Mouse (Mus musculus): ENCODE results near the gene Slc35c1. TPM values are rescaled to one million over a fixed set of nuclear protein-coding genes. Genes with fewer than 3 reads are reported as not detected.

The Slc35c1 gene
- polyA plus RNA-seq (2015; fragmentation: Nextera tagmentation; extraction: Ambion mirVana), result 20.7 and 21.6 TPM in 2 replicates

GRCm38 (mm10) chr2:92459921-92460707 lies at the start of gene Slc35c1:
Slc35c1 (minus strand) TSS chr2:92460538.
- peak within 1 kb of the TSS; percentile 79 for H3K9ac ChIP-seq (replicated peaks; ENCODE audit: low read length)
- peak; percentile 30; the same call in 1 of the 2 replicates for ATAC-seq (ENCODE audit: low FRiP score, low TSS enrichment)
- H3K9me3 ChIP-seq (ENCODE audit: low read length), result no peaks in the 10 kb centered on the region
- peak within 1 kb of the TSS; percentile 61 for H3K27ac ChIP-seq (ENCODE audit: low read length)
- H3K4me1 ChIP-seq (ENCODE audit: insufficient read depth, low read length), result peaks cover 14% of the 10 kb centered on the region
- peak within 1 kb of the TSS; percentile 97 for H3K4me2 ChIP-seq (replicated peaks; ENCODE audit: low read depth, low read length)
- WGBS, result under 1% methylated on average over 34 of the region's 34 CpGs
- H3K27me3 ChIP-seq (ENCODE audit: insufficient read depth, low read length), result peaks cover 12% of the 10 kb centered on the region
- H3K4me3 ChIP-seq (ENCODE audit: low read length), result peak within 1 kb of the TSS; percentile 81
- no peaks in the 10 kb centered on the region for H3K36me3 ChIP-seq (ENCODE audit: insufficient read depth, low read length)

DNA sequence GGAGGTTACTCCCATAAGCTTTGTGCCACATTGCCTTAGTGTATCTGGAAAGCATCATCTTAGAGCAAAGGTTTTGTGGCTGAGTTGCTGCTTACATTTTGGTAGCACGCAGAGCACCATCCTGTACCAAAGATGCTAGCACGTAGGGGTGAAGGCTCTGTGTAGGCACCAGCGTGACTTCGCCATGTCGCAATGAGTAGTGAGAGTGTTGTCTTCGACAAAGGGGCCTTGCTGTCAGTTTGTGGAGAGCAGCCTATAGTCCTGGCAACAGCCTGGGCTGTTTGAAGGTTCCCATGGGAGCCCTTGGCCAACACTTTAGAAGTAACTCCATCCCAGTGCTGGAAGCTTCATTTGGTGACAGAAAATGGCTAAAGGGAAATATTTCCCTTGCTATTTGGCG lies 45.0 kb upstream of the Slc35c1 start:
- 93% methylated on average over 7 of the region's 7 CpGs for WGBS
- no peaks in the 10 kb centered on the region for H3K27me3 ChIP-seq (ENCODE audit: insufficient read depth, low read length)
- no peaks in the 10 kb centered on the region for H3K9me3 ChIP-seq (ENCODE audit: low read length)
- ATAC-seq (ENCODE audit: low FRiP score, low TSS enrichment), result no peak
- no peaks in the 10 kb centered on the region; the same call in 1 of the 2 replicates for H3K4me1 ChIP-seq (ENCODE audit: insufficient read depth, low read length)
- no peaks in the 10 kb centered on the region for H3K36me3 ChIP-seq (ENCODE audit: insufficient read depth, low read length)
- no peak overlapping the region for H3K4me2 ChIP-seq (replicated peaks; ENCODE audit: low read depth, low read length)
- no peak overlapping the region for H3K9ac ChIP-seq (replicated peaks; ENCODE audit: low read length)
- no peak overlapping the region for H3K27ac ChIP-seq (ENCODE audit: low read length)
- no peak overlapping the region for H3K4me3 ChIP-seq (ENCODE audit: low read length)

- no peaks in the 10 kb centered on the region for H3K27me3 ChIP-seq (ENCODE audit: insufficient read depth, low read length)
- 86% methylated on average over 3 of the region's 3 CpGs for WGBS
- no peaks in the 10 kb centered on the region for H3K9me3 ChIP-seq (ENCODE audit: low read length)
- no peak overlapping the region for H3K9ac ChIP-seq (replicated peaks; ENCODE audit: low read length)
- H3K4me3 ChIP-seq (ENCODE audit: low read length), result no peak overlapping the region
- H3K27ac ChIP-seq (ENCODE audit: low read length), result no peak overlapping the region
- no peak overlapping the region for H3K4me2 ChIP-seq (replicated peaks; ENCODE audit: low read depth, low read length)
- no peak for ATAC-seq (ENCODE audit: low FRiP score, low TSS enrichment)
- no peaks in the 10 kb centered on the region; the same call in 1 of the 2 replicates for H3K4me1 ChIP-seq (ENCODE audit: insufficient read depth, low read length)
- no peaks in the 10 kb centered on the region for H3K36me3 ChIP-seq (ENCODE audit: insufficient read depth, low read length)
Observed at GRCm38 (mm10) chr2:92503421-92503820, 43.1 kb upstream of the Slc35c1 start.

DNA sequence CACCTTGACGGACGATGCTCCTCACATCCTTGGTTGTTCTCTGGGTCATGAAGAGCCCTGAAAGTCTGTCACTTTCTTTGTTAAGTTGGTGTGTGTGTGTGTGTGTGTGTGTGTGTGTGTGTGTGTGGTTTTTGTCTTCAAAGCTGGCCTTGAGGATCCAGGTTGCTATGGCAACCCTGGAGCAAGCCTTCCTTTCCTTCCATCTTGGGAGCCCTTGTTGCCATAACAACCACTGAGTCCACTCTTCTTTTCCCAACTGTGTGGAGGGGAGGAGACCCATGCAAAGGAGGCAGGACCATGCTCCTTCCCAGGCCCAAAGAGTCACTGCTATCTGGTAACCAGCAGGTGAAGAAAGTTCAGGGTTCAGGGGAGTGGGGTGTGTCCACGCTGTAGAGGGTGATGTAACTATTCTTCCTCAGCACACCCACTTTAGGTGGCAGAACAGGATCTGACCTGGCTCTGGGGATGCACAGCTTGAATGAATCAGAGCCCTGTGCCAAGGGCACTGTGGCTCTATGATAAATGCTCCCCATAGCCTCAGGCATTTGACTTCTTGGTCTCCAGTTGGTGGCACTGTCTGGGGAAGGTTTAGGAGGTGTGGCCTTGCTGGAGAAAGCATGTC lies 39.5 kb upstream of the Slc35c1 start:
- H3K4me3 ChIP-seq (ENCODE audit: low read length), result no peak overlapping the region
- no peak for ATAC-seq (ENCODE audit: low FRiP score, low TSS enrichment)

DNA sequence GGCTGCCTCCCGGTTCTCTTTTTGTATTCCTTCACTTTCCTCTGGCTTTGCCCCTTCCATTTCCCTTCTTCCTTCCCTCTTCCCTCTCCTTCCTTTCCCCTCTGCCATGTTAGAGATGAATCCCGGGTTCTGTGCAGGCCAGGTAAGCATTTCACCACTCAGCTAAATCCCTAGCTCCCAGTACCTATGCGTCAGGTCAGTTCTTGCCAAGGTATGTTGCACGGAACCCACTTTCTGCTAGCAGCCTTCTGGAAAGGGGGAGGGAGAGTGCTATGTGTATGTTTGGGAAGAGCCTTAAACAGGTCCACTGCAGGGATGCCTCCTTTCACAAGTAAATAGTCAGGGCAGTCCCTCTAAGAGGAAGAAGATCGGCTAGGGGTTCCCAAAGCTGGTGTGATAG lies 36.8 kb upstream of the Slc35c1 start:
- Histone ChIP-seq H3K4me3 (ENCODE audit: low read length) (no peak overlapping the region), H3K9me3 (ENCODE audit: low read length) (no peaks in the 10 kb centered on the region), H3K4me2 (replicated peaks; ENCODE audit: low read depth, low read length) (no peak overlapping the region), H3K36me3 (ENCODE audit: insufficient read depth, low read length) (no peaks in the 10 kb centered on the region), H3K9ac (replicated peaks; ENCODE audit: low read length) (no peak overlapping the region), H3K4me1 (ENCODE audit: insufficient read depth, low read length) (peaks cover 14% of the 10 kb centered on the region), H3K27me3 (ENCODE audit: insufficient read depth, low read length) (no peaks in the 10 kb centered on the region), H3K27ac (ENCODE audit: low read length) (no peak overlapping the region)
- WGBS, result 68% methylated on average over 5 of the region's 5 CpGs
- ATAC-seq (ENCODE audit: low FRiP score, low TSS enrichment), result no peak

More for the DNA sequence above, 39.5 kb upstream of the Slc35c1 start:
- H3K27ac ChIP-seq (ENCODE audit: low read length), result no peak overlapping the region
- H3K4me1 ChIP-seq (ENCODE audit: insufficient read depth, low read length), result peaks cover 5% of the 10 kb centered on the region; the same call in 1 of the 2 replicates
- H3K9ac ChIP-seq (replicated peaks; ENCODE audit: low read length), result no peak overlapping the region
- H3K27me3 ChIP-seq (ENCODE audit: insufficient read depth, low read length), result no peaks in the 10 kb centered on the region
- no peaks in the 10 kb centered on the region for H3K9me3 ChIP-seq (ENCODE audit: low read length)
- no peak overlapping the region for H3K4me2 ChIP-seq (replicated peaks; ENCODE audit: low read depth, low read length)
- WGBS, result 81% methylated on average over 3 of the region's 3 CpGs
- no peaks in the 10 kb centered on the region for H3K36me3 ChIP-seq (ENCODE audit: insufficient read depth, low read length)

DNA sequence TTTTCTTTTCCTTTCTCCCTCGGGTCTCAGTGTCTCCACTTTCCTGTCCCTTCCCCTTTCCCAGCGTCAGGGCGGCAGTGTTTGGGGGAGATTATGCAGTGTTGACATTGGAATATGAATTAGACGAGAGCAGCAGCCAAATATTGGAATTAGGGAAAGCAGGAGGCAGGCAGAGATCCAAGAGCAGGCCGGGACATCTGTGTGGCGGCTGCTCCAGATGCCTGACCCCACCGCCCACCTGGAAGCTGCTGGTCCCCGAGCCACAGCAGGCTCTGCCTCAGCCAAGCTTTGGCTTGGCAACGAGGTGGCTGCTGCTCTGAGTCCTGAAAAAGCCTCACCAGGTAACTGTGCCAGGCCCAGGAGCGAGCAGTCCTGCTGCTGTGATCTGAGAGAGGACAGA lies 36.3 kb upstream of the Slc35c1 start:
- Histone ChIP-seq H3K4me1 (ENCODE audit: insufficient read depth, low read length) (peaks cover 17% of the 10 kb centered on the region), H3K27ac (ENCODE audit: low read length) (no peak overlapping the region), H3K4me2 (replicated peaks; ENCODE audit: low read depth, low read length) (no peak overlapping the region), H3K9ac (replicated peaks; ENCODE audit: low read length) (no peak overlapping the region), H3K27me3 (ENCODE audit: insufficient read depth, low read length) (no peaks in the 10 kb centered on the region), H3K36me3 (ENCODE audit: insufficient read depth, low read length) (no peaks in the 10 kb centered on the region), H3K4me3 (ENCODE audit: low read length) (no peak overlapping the region), H3K9me3 (ENCODE audit: low read length) (no peaks in the 10 kb centered on the region)
- no peak for ATAC-seq (ENCODE audit: low FRiP score, low TSS enrichment)
- 40% methylated on average over 10 of the region's 10 CpGs for WGBS

DNA sequence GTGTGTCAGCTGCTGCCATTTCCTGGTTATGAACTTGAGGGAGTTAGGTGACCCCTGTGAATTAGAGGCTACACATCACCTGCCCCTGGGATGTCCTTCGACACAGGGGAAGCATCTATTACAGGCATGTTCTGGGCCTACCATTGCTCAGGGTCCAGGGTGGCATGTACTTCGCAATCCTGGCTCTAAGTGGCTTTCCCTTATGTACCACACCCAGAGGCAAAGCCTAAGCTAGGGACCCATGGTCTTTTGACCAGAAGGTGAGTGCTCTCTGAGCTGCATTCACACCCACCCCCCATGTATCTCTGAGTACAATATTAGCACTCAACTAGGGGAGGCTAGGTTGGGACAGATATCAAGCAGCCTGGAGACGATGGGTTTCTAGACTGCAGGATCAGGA lies 34.6 kb upstream of the Slc35c1 start:
- H3K27me3 ChIP-seq (ENCODE audit: insufficient read depth, low read length), result no peaks in the 10 kb centered on the region
- peaks cover 25% of the 10 kb centered on the region for H3K4me1 ChIP-seq (ENCODE audit: insufficient read depth, low read length)
- ATAC-seq (ENCODE audit: low FRiP score, low TSS enrichment), result no peak
- WGBS, result 93% methylated on average over 3 of the region's 3 CpGs
- H3K27ac ChIP-seq (ENCODE audit: low read length), result no peak overlapping the region
- H3K9me3 ChIP-seq (ENCODE audit: low read length), result no peaks in the 10 kb centered on the region
- no peak overlapping the region for H3K4me3 ChIP-seq (ENCODE audit: low read length)
- H3K9ac ChIP-seq (replicated peaks; ENCODE audit: low read length), result no peak overlapping the region
- no peaks in the 10 kb centered on the region for H3K36me3 ChIP-seq (ENCODE audit: insufficient read depth, low read length)
- no peak overlapping the region for H3K4me2 ChIP-seq (replicated peaks; ENCODE audit: low read depth, low read length)

- WGBS, result 39% methylated on average over 8 of the region's 8 CpGs
Observed at GRCm38 (mm10) chr2:92494423-92494822, 34.1 kb upstream of the Slc35c1 start.

DNA sequence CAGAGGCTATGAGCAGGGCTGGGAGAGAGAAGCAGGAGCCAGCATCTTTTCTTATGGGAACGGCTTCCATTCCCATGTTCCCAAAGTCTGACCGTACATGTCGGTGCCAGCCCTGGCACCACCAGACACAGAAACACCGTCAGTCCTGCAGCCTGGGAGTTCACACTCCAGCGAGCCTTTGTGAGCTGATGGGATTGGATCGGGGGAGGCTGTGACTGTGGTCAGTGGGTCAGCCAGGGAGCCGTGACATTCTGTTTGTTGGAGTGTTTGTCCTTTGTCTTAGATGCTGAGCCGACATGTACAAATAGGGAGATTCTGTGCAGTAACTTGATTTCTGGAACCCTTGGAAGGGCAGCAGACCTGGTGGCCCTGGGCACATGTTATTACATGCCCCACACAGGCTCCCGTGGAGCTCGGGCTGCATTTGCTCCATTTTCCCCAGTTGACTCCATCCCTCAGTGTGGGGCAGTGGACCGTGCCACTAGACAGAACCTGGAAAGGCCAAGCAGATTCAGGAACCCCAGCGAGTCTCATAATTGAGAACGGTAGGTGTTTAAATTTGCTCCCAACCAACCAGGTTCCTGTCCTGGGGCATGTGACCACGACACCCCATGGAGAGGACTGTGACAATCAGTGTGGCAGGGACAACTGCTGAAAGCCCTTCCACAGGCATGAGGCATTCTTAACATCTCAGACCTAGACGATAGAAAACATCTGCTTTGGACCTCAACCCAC lies 33.5 kb upstream of the Slc35c1 start:
- H3K9me3 ChIP-seq (ENCODE audit: low read length), result no peaks in the 10 kb centered on the region
- H3K9ac ChIP-seq (replicated peaks; ENCODE audit: low read length), result peak overlapping the region; percentile 25; the same call in 1 of the 2 replicates
- peak; percentile 36; the same call in 1 of the 2 replicates for ATAC-seq (ENCODE audit: low FRiP score, low TSS enrichment)
- H3K27me3 ChIP-seq (ENCODE audit: insufficient read depth, low read length), result no peaks in the 10 kb centered on the region
- H3K36me3 ChIP-seq (ENCODE audit: insufficient read depth, low read length), result no peaks in the 10 kb centered on the region
- 57% methylated on average over 15 of the region's 15 CpGs for WGBS
- H3K4me2 ChIP-seq (replicated peaks; ENCODE audit: low read depth, low read length), result no peak overlapping the region
- no peak overlapping the region for H3K4me3 ChIP-seq (ENCODE audit: low read length)
- H3K4me1 ChIP-seq (ENCODE audit: insufficient read depth, low read length), result peaks cover 25% of the 10 kb centered on the region
- peak overlapping the region; percentile 50; the same call in 1 of the 2 replicates for H3K27ac ChIP-seq (ENCODE audit: low read length)

More at GRCm38 (mm10) chr2:92494423-92494822, 34.1 kb upstream of the Slc35c1 start:
- H3K4me1 ChIP-seq (ENCODE audit: insufficient read depth, low read length), result peaks cover 25% of the 10 kb centered on the region
- ATAC-seq (ENCODE audit: low FRiP score, low TSS enrichment), result no peak
- H3K27ac ChIP-seq (ENCODE audit: low read length), result no peak overlapping the region
- no peaks in the 10 kb centered on the region for H3K9me3 ChIP-seq (ENCODE audit: low read length)
- no peak overlapping the region for H3K4me2 ChIP-seq (replicated peaks; ENCODE audit: low read depth, low read length)
- no peak overlapping the region for H3K4me3 ChIP-seq (ENCODE audit: low read length)
- peak overlapping the region; percentile 25; the same call in 1 of the 2 replicates for H3K9ac ChIP-seq (replicated peaks; ENCODE audit: low read length)
- H3K27me3 ChIP-seq (ENCODE audit: insufficient read depth, low read length), result no peaks in the 10 kb centered on the region
- no peaks in the 10 kb centered on the region for H3K36me3 ChIP-seq (ENCODE audit: insufficient read depth, low read length)
